Comparison of ENCODE assay signal across 10 mouse cellular contexts in genomic region chr12:53061466-53062124, GRCm38 (mm10).
DNase-seq lines count a peak whose midpoint lies in the region; ATAC-seq and TF ChIP-seq lines count a peak whose summit lies in the region.
"Had no signal": no experiment of that assay in that cellular context is flagged by ENCODE, and none has a peak within 500 bp of the region (broad histone marks: within the 10 kb centered on the region; RNA-seq: fewer than 3 reads in every experiment).

No protein-coding gene starts in this region.

- ATAC-seq in forebrain, postnatal 0 days, result peak; percentile 32; the same call in 1 of the 2 replicates
- ATAC-seq in midbrain, embryonic 16.5 days, result 0 out of 2 replicates have a peak, but pooled peaks have one; percentile 26

- peaks cover 5% of the 10 kb centered on the region; the same call in 1 of the 2 replicates for H3K4me1 ChIP-seq in forebrain, postnatal 0 days (ENCODE audit: insufficient read depth)
- H3K4me1 ChIP-seq in midbrain, embryonic 16.5 days (ENCODE audit: control insufficient read depth, insufficient read depth, low read length), result peaks cover 35% of the 10 kb centered on the region

- H3K4me2 ChIP-seq in forebrain, postnatal 0 days (ENCODE audit: low read depth), result 0 out of 2 replicates have a peak overlapping the region, but pooled peaks have one; percentile 11
- H3K4me2 ChIP-seq in midbrain, embryonic 16.5 days (ENCODE audit: low read length), result no peak overlapping the region

- no peaks in the 10 kb centered on the region for H3K36me3 ChIP-seq in forebrain, postnatal 0 days (ENCODE audit: insufficient read depth)
- no peaks in the 10 kb centered on the region for H3K36me3 ChIP-seq in midbrain, embryonic 16.5 days (ENCODE audit: control insufficient read depth, insufficient read depth, low read length)

- no peaks in the 10 kb centered on the region for H3K9me3 ChIP-seq in forebrain, postnatal 0 days (ENCODE audit: low read length)
- no peaks in the 10 kb centered on the region for H3K9me3 ChIP-seq in midbrain, embryonic 16.5 days (replicated peaks; ENCODE audit: control insufficient read depth, low read length, poor library complexity, severe bottlenecking)

- H3K9ac ChIP-seq in forebrain, postnatal 0 days, result no peak overlapping the region
- no peak overlapping the region for H3K9ac ChIP-seq in midbrain, embryonic 16.5 days (ENCODE audit: low read depth, low read length)

- no peak for TF ChIP-seq POLR2A in brain, embryonic 14.5 days (IDR thresholded peaks at IDR 0.05; ENCODE audit: borderline replicate concordance, extremely low read depth, insufficient read depth, insufficient read length, poor library complexity, severe bottlenecking)

- H3K27ac ChIP-seq in forebrain, postnatal 0 days (ENCODE audit: low read depth, low read length), result no peak overlapping the region
- no peak overlapping the region; the same call in 1 of the 2 replicates for H3K27ac ChIP-seq in midbrain, embryonic 16.5 days (ENCODE audit: low read length)

- TF ChIP-seq CTCF in brain, embryonic 14.5 days (IDR thresholded peaks at IDR 0.05; ENCODE audit: borderline replicate concordance, extremely low read depth, insufficient read depth, insufficient read length), result no peak
- TF ChIP-seq CTCF in forebrain, postnatal 0 days (IDR thresholded peaks at IDR 0.05; ENCODE audit: low read depth), result no peak

- peak; percentile 92 for DNase-seq in Muller cell, postnatal 12 days (ENCODE audit: inconsistent ontology term)
- DNase-seq in brain, embryonic 14.5 days (ENCODE audit: low read depth), result peak; percentile 91
- no peak for DNase-seq in forebrain, postnatal 0 days
- no peak for DNase-seq in left cerebral cortex, postnatal 36 days (ENCODE audit: low spot score in 2 of 2)
- DNase-seq in lung, postnatal 4 days, result no peak
- no peak for DNase-seq in right cerebral cortex, postnatal 10 days (ENCODE audit: low spot score in 2 of 2)
- DNase-seq: adrenal gland, postnatal 36 days; kidney, adult 8-10 months had no signal

- intact Hi-C loops in left cerebral cortex, postnatal 36 days (cut with DNase I), result loop anchor here (10.0 kb wide), 1 partner anchor 193 kb away; no protein-coding TSS in a partner anchor

- WGBS in forebrain, postnatal 0 days, result 9% methylated on average over 7 of the region's 7 CpGs
- 2% methylated on average over 7 of the region's 7 CpGs for WGBS in midbrain, embryonic 16.5 days

- H3K27me3 ChIP-seq in forebrain, postnatal 0 days (ENCODE audit: insufficient read depth, low read length), result no peaks in the 10 kb centered on the region
- H3K27me3 ChIP-seq in midbrain, embryonic 16.5 days (ENCODE audit: control insufficient read depth, insufficient read depth, low read depth, low read length), result no peaks in the 10 kb centered on the region

- H3K4me3 ChIP-seq in forebrain, postnatal 0 days (ENCODE audit: low read depth, low read length), result no peak overlapping the region
- H3K4me3 ChIP-seq in midbrain, embryonic 16.5 days (ENCODE audit: low read depth, low read length), result no peak overlapping the region
- H3K4me3 ChIP-seq: erythroblast, embryonic 14.5 days had no signal

Comparison
In these comparisons a context has a peak if more than half of its experiments do, and no peak if none do; other contexts are left out.
1. DNase-seq: peak in Muller cell, postnatal 12 days (single experiment) and brain, embryonic 14.5 days (single experiment); none in forebrain, postnatal 0 days (single experiment), left cerebral cortex, postnatal 36 days (0 of 2), lung, postnatal 4 days (0 of 2) and right cerebral cortex, postnatal 10 days (0 of 2).